Mouse (Mus musculus): ENCODE data around the gene Dmrtc1a.
"Not testable (repeated sequence)": the region's sequence is repeated elsewhere in the genome, so short reads cannot be mapped to it uniquely, and the experiment has no call there.

DNA sequence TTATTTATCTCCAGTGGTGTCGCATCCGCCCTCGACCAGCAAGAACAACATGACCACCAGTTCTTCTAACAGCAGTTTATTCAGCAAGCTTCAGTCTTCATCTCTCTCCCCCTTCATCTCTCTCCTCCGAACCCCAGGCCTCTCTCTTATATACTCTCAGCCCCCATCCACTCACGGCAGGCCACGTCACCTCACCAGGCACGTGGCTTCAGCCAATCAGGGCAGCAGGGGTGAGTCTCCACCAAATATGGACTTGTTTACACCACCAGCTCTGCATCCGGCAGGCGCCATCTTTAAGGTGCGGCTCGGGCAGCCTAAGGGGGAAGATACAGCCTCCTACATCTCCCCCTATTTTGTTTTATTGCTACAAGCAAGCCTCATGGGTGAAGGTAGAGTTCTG, 41.6 kb upstream of the Dmrtc1a start:
- TF ChIP-seq EP300, CTCF (IDR thresholded peaks at IDR 0.05): not testable (repeated sequence)

Data from lung, postnatal 0 days (tissue).